Mouse (Mus musculus) adrenal gland, adult 8-10 months (tissue): ENCODE data around the gene Nkrf. TPM values are rescaled to one million over a fixed set of nuclear protein-coding genes. Genes with fewer than 3 reads are reported as not detected.

Source experiments
- DNase-seq: peaks from one replicate; pipeline ENCODE4 v3.0.0; 2022
- total RNA-seq, 4 experiments: library from RNA; stranded (reverse); gene quantifications; 2 replicates each; pipeline ENCODE4 v1.2.4; 2022

Gene Nkrf
- total RNA-seq, 4 experiments from 2014 or later: 9.4 to 13.3 (median 12.3) TPM

- DNase-seq: no peak
Measured at GRCm38 (mm10) chrX:36852631-36853030, 50.1 kb downstream of the Nkrf start.

DNA sequence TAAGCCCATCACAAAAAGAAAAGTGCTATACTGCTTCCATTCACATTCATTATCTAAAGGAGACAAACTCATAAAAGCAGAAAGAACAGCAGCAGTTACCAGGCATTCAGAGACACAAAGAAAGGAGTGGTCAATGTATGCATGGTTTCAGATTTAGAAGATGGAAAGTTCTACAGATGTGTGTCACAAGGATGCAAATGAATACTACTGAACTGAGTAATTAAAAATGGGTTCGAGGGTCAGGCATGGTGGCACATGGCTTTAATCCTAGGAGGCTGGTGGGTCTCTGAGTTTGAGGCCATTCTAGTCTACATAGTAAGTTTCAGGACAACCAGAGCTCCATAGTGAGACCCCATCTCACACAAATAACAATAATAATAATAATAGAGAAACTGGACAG, 55.5 kb downstream of the Nkrf start:
- no peak for DNase-seq

- no peak for DNase-seq
Measured at GRCm38 (mm10) chrX:36843346-36843990, 59.2 kb downstream of the Nkrf start.

DNA sequence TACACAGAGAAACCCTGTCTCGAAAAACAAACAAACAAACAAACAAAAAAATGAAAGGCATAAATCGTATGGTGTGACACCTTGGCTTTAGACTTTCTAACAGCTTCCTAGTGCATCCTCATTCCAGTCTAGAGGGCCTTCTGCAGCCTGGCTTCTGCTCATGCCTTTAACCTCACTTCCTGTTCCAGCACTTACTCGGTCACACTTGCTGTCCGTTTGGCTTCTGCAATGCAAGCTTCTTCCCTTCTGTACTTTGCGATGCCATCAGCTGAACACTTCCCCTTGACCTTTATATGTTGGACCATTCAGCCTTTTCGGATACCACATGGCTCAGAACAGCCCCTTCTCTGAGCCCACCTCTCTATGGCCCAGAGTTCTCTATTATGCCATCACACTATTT, 61.0 kb downstream of the Nkrf start:
- no peak for DNase-seq

- DNase-seq: no peak
Measured at GRCm38 (mm10) chrX:36839391-36839790, 63.3 kb downstream of the Nkrf start.

Other genes starting within 250 kb of the Nkrf start
- 1 to 10 TPM; 2.0 to 3.7 (median 2.9) TPM for gene Slc25a43, start 159.2 kb downstream of the Nkrf start, total RNA-seq
- gene Slc25a5, start 107.2 kb downstream of the Nkrf start, total RNA-seq: 100 to 1,000 TPM; 317 to 419 (median 366) TPM
- 10 to 100 TPM; 51.4 to 63.9 (median 55.7) TPM for gene Ube2a, start 29.0 kb downstream of the Nkrf start, total RNA-seq
- gene C330007P06Rik, start 28.8 kb downstream of the Nkrf start, total RNA-seq: 10 to 100 TPM; 49.0 to 54.6 (median 52.2) TPM
- 10 to 100 TPM; 21.4 to 45.9 (median 31.0) TPM for gene Sept6, start 88.9 kb upstream of the Nkrf start, total RNA-seq
- gene Sowahd, start 145.9 kb upstream of the Nkrf start, total RNA-seq: 1 to 10 TPM in 2 of 4 experiments, under 1 TPM in 2; 0.63 to 5.0 (median 1.9) TPM
- gene Rpl39, start 182.5 kb upstream of the Nkrf start, total RNA-seq: 100 to 1,000 TPM; 509 to 573 (median 523) TPM
- 10 to 100 TPM; 14.7 to 27.6 (median 19.3) TPM for gene Upf3b, start 207.4 kb upstream of the Nkrf start, total RNA-seq
- gene Nkap, start 223.9 kb upstream of the Nkrf start, total RNA-seq: 10 to 100 TPM; 13.3 to 19.1 (median 18.7) TPM